In genomic region chr5:107874561-107875260, GRCm38 (mm10) we compare ENCODE assay signal across 8 mouse cellular contexts. TPM values are rescaled to one million over a fixed set of nuclear protein-coding genes. Genes with fewer than 3 reads are reported as not detected.
DNase-seq lines count a peak whose midpoint lies in the region; ATAC-seq lines count a peak whose summit lies in the region.

Gene Evi5 (minus strand): TSS chr5:107875107.

- no peak within 1 kb of the TSS for H3K9ac ChIP-seq in forebrain, embryonic 12.5 days
- no peak within 1 kb of the TSS for H3K9ac ChIP-seq in limb, embryonic 15.5 days
- H3K9ac ChIP-seq in stomach, embryonic 16.5 days (ENCODE audit: low read length): peak within 1 kb of the TSS; percentile 32; the same call in 1 of the 2 replicates

- peak within 1 kb of the TSS; percentile 25; the same call in 1 of the 2 replicates for H3K27ac ChIP-seq in forebrain, embryonic 12.5 days
- no peak within 1 kb of the TSS for H3K27ac ChIP-seq in hindbrain, embryonic 10.5 days
- H3K27ac ChIP-seq in limb, embryonic 15.5 days: no peak within 1 kb of the TSS
- peak within 1 kb of the TSS; percentile 11 for H3K27ac ChIP-seq in stomach, embryonic 16.5 days (ENCODE audit: low read length)

- peak in 1 of 2 experiments; percentile 16 for DNase-seq in heart, adult 18-20 months
- no peak for DNase-seq in heart, adult 11 months
- DNase-seq in R1 (ENCODE audit: low read depth, low spot score): peak; percentile 48
- DNase-seq in hindbrain, embryonic 10.5 days (ENCODE audit: low spot score): no peak
- no peak for DNase-seq in cerebellum, postnatal 4 days (ENCODE audit: low spot score in 2 of 2)

- H3K36me3 ChIP-seq in forebrain, embryonic 12.5 days (replicated peaks): no peaks in the 10 kb centered on the region
- no peaks in the 10 kb centered on the region for H3K36me3 ChIP-seq in hindbrain, embryonic 10.5 days
- no peaks in the 10 kb centered on the region for H3K36me3 ChIP-seq in limb, embryonic 15.5 days
- H3K36me3 ChIP-seq in stomach, embryonic 16.5 days (ENCODE audit: control insufficient read depth, insufficient read depth, low read length): no peaks in the 10 kb centered on the region

- H3K4me3 ChIP-seq in forebrain, embryonic 12.5 days (replicated peaks): no peak within 1 kb of the TSS
- no peak within 1 kb of the TSS for H3K4me3 ChIP-seq in hindbrain, embryonic 10.5 days
- H3K4me3 ChIP-seq in limb, embryonic 15.5 days: no peak within 1 kb of the TSS
- 0 out of 2 replicates have a peak within 1 kb of the TSS, but pooled peaks have one; percentile 4 for H3K4me3 ChIP-seq in stomach, embryonic 16.5 days (replicated peaks; ENCODE audit: low read length)

- no peaks in the 10 kb centered on the region for H3K9me3 ChIP-seq in forebrain, embryonic 12.5 days
- no peaks in the 10 kb centered on the region for H3K9me3 ChIP-seq in hindbrain, embryonic 10.5 days
- H3K9me3 ChIP-seq in limb, embryonic 15.5 days: no peaks in the 10 kb centered on the region
- H3K9me3 ChIP-seq in stomach, embryonic 16.5 days (replicated peaks; ENCODE audit: control insufficient read depth, low read length): no peaks in the 10 kb centered on the region

- WGBS in forebrain, embryonic 12.5 days: 45% methylated on average over 4 of the region's 4 CpGs
- WGBS in hindbrain, embryonic 10.5 days: 48% methylated on average over 4 of the region's 4 CpGs
- 35% methylated on average over 4 of the region's 4 CpGs for WGBS in limb, embryonic 15.5 days
- 30% methylated on average over 4 of the region's 4 CpGs for WGBS in stomach, embryonic 16.5 days

- no peak for ATAC-seq in forebrain, embryonic 12.5 days (ENCODE audit: low FRiP score)
- no peak for ATAC-seq in limb, embryonic 15.5 days (ENCODE audit: insufficient number of reproducible peaks, low FRiP score, low TSS enrichment, low read depth)
- ATAC-seq in stomach, embryonic 16.5 days (ENCODE audit: insufficient read depth, low FRiP score): peak; percentile 62; the same call in 1 of the 2 replicates

- no peaks in the 10 kb centered on the region; the same call in 1 of the 2 replicates for H3K4me1 ChIP-seq in forebrain, embryonic 12.5 days
- no peaks in the 10 kb centered on the region for H3K4me1 ChIP-seq in hindbrain, embryonic 10.5 days (replicated peaks)
- no peaks in the 10 kb centered on the region for H3K4me1 ChIP-seq in limb, embryonic 15.5 days
- H3K4me1 ChIP-seq in stomach, embryonic 16.5 days (ENCODE audit: control insufficient read depth, insufficient read depth, low read length): peaks cover 5% of the 10 kb centered on the region; the same call in 1 of the 2 replicates

- no peaks in the 10 kb centered on the region for H3K27me3 ChIP-seq in forebrain, embryonic 12.5 days
- peaks cover 13% of the 10 kb centered on the region; the same call in 1 of the 2 replicates for H3K27me3 ChIP-seq in hindbrain, embryonic 10.5 days (ENCODE audit: insufficient read depth, poor library complexity, severe bottlenecking)
- H3K27me3 ChIP-seq in limb, embryonic 15.5 days: no peaks in the 10 kb centered on the region
- no peaks in the 10 kb centered on the region for H3K27me3 ChIP-seq in stomach, embryonic 16.5 days (ENCODE audit: control insufficient read depth, insufficient read depth, low read length)

- no peak within 1 kb of the TSS for H3K4me2 ChIP-seq in forebrain, embryonic 12.5 days
- no peak within 1 kb of the TSS for H3K4me2 ChIP-seq in limb, embryonic 15.5 days
- peak within 1 kb of the TSS; percentile 17; the same call in 1 of the 2 replicates for H3K4me2 ChIP-seq in stomach, embryonic 16.5 days (ENCODE audit: low read depth, low read length)

RNA-seq across cellular contexts. Expression of gene Evi5, which starts in this region (rescaled TPM):
- total RNA-seq in heart, adult 18-20 months (2021): 10 to 100 TPM; 18.4 to 18.9 TPM
- 54.8 and 57.4 TPM in 2 replicates for polyA plus RNA-seq in forebrain, embryonic 12.5 days (2016; fragmentation: Nextera tagmentation; extraction: Ambion mirVana)
- polyA plus RNA-seq in hindbrain, embryonic 10.5 days (2016; fragmentation: Nextera tagmentation; extraction: Ambion mirVana): 48.4 and 51.8 TPM in 2 replicates
- polyA plus RNA-seq in limb, embryonic 15.5 days (2015; fragmentation: Nextera tagmentation; extraction: Ambion mirVana): 60.3 and 63.6 TPM in 2 replicates
- 53.5 and 55.2 TPM in 2 replicates for polyA plus RNA-seq in stomach, embryonic 16.5 days (2015; fragmentation: Nextera tagmentation; extraction: Ambion mirVana)

Comparison
In these comparisons a context has a peak if more than half of its experiments do, and no peak if none do; other contexts are left out.
1. H3K27ac ChIP-seq: peak in forebrain, embryonic 12.5 days (single experiment) and stomach, embryonic 16.5 days (single experiment); none in hindbrain, embryonic 10.5 days (single experiment) and limb, embryonic 15.5 days (single experiment).